Mouse (Mus musculus): ENCODE results near the gene Spats2l.

DNA sequence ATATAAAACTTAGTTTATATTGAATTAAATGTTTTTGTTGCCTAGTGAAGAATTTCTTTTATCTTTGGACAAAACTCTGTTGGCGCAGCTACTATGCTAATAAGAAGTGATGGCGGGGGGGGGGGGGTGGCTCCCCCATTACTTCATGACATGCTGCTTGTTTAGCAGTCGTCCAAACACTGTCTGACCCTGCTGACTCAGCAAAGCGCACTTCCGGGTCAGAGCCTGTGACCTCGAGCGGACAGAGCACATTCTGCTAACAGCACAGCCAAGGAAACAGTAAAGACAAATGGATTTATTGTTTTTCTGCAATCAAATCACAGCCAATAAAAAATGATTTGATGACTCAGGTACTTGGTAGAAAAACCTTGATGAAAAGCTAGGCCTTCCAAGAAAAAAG lies 61.2 kb downstream of the Spats2l start:
- TF ChIP-seq POLR2A (IDR thresholded peaks at IDR 0.05; ENCODE audit: control insufficient read depth in 1 of 2, insufficient read depth in 1 of 2, low read depth in 1 of 2, low read length in 2 of 2, poor library complexity in 1 of 2) (no peak), GATA1 (IDR thresholded peaks at IDR 0.05; ENCODE audit: low read depth, low read length) (no peak), KAT2A (conservative IDR thresholded peaks at IDR 0.05; ENCODE audit: low read depth, low read length) (no peak), TBP (IDR thresholded peaks at IDR 0.05; ENCODE audit: low read depth, low read length) (no peak), MAFK (IDR thresholded peaks at IDR 0.05; ENCODE audit: borderline replicate concordance, low read depth, low read length) (no peak), CTCF (IDR thresholded peaks at IDR 0.05 in 2 of 3, conservative IDR thresholded peaks at IDR 0.05 in 1 of 3; ENCODE audit: control insufficient read depth in 1 of 3, insufficient read depth in 1 of 3, low read depth in 2 of 3, low read length in 3 of 3, poor library complexity in 1 of 3, severe bottlenecking in 1 of 3) (no peak), UBTF (IDR thresholded peaks at IDR 0.05; ENCODE audit: borderline replicate concordance, insufficient read depth, low read depth, low read length) (no peak)

All from MEL (cell line).